Mouse (Mus musculus): ENCODE results near the gene Il17rd. TPM values are rescaled to one million over a fixed set of nuclear protein-coding genes. Genes with fewer than 3 reads are reported as not detected.

Il17rd gene
- polyA plus RNA-seq, 1 experiment: not detected

DNA sequence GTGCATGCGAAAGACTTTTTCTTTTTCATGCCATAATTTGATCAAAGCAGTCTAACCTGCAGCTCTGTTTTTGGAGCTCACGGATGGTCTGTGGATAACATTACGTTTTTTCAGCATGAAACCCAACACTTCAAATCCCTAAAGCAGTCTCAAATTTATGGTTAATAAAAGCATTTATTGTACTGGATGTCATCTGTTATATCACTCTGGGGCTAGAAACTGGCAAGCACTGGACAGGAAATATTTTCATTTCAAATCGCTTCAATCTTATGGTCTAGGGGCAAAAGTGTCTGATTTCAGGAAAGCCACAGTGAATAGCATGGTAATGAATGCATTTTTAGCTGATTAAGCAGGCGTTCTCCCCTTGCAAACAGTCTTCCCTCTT, 12.8 kb downstream of the Il17rd start:
- Histone ChIP-seq H3K27ac (ENCODE audit: insufficient read depth, low read depth, low read length) (no peak overlapping the region), H3K4me1 (ENCODE audit: control insufficient read depth, insufficient read depth, low read length) (peaks cover 8% of the 10 kb centered on the region), H3K4me3 (ENCODE audit: insufficient read depth, low read depth, low read length) (no peak overlapping the region)
- TF ChIP-seq CTCF (IDR thresholded peaks at IDR 0.05; ENCODE audit: insufficient read depth, low read depth, low read length): no peak
- no peak for TF ChIP-seq POLR2A (IDR thresholded peaks at IDR 0.05; ENCODE audit: insufficient read depth, low read depth, low read length)
- 88% methylated on average over 5 of the region's 5 CpGs for WGBS

DNA sequence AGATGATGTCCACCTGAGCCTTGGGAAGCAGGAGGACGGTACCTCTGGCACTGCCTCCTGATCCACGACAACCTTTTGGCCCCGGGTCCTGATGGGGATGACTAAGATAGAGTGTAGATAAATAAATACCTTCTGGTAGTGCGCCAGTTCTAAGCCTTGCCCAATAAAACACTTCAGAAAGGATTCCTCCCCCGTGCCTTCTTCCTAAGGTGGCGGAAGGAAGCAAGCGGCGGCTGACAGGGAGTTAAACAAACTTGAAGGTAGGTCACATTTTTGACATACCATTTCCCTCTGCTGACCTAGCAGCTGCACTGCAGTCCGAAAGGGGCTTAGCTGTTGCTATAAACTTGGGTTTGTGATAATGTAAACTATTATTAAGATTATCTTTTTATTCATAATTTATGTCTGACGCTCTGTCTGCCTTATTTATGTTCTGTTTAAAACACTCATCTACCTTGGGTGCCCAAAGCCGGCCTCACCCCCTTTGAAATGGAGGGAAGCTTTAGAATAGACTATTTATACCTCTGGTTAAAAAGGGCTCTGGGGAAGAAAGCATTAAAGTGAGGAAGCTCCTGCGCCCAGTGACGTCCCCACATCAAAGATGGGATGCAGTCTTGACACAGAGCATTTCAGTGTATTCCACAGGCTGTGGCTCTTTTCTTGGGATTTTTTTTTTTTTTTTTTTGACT, 19.9 kb downstream of the Il17rd start:
- Histone ChIP-seq H3K4me1 (ENCODE audit: control insufficient read depth, insufficient read depth, low read length) (no peaks in the 10 kb centered on the region), H3K27ac (ENCODE audit: insufficient read depth, low read depth, low read length) (no peak overlapping the region), H3K4me3 (ENCODE audit: insufficient read depth, low read depth, low read length) (no peak overlapping the region)
- 82% methylated on average over 13 of the region's 13 CpGs for WGBS
- TF ChIP-seq CTCF (IDR thresholded peaks at IDR 0.05; ENCODE audit: insufficient read depth, low read depth, low read length): no peak
- TF ChIP-seq POLR2A (IDR thresholded peaks at IDR 0.05; ENCODE audit: insufficient read depth, low read depth, low read length): no peak

GRCm38 (mm10) chr14:27059224-27059558, 20.4 kb downstream of the Il17rd start:
- no peak overlapping the region for H3K27ac ChIP-seq (ENCODE audit: insufficient read depth, low read depth, low read length)
- H3K4me3 ChIP-seq (ENCODE audit: insufficient read depth, low read depth, low read length): no peak overlapping the region
- WGBS: 58% methylated on average over 8 of the region's 8 CpGs
- H3K4me1 ChIP-seq (ENCODE audit: control insufficient read depth, insufficient read depth, low read length): no peaks in the 10 kb centered on the region
- TF ChIP-seq CTCF (IDR thresholded peaks at IDR 0.05; ENCODE audit: insufficient read depth, low read depth, low read length) (no peak), POLR2A (IDR thresholded peaks at IDR 0.05; ENCODE audit: insufficient read depth, low read depth, low read length) (no peak)

DNA sequence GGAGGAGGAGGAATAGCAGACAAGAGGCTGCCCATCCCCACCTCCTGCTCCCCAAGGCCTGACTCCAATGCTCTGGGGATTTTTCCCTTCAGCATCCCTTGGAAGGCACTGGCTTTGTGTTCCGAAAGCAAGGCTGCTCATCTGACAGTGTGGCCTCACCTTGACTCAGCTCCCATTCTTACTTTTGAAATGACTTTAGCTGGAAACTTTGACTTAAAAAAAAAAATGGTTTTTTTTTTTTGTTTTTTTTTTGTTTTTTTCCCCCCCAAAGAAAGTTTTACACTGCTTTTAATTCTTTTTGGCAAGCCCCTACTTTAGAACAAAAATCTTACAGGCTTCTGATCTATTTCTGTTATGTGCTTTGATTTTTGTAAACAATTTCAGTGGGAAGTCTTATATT, 24.6 kb downstream of the Il17rd start:
- TF ChIP-seq CTCF (IDR thresholded peaks at IDR 0.05; ENCODE audit: insufficient read depth, low read depth, low read length): no peak
- TF ChIP-seq POLR2A (IDR thresholded peaks at IDR 0.05; ENCODE audit: insufficient read depth, low read depth, low read length): no peak
- 88% methylated on average over 1 of the region's 1 CpGs for WGBS
- Histone ChIP-seq H3K27ac (ENCODE audit: insufficient read depth, low read depth, low read length) (no peak overlapping the region), H3K4me3 (ENCODE audit: insufficient read depth, low read depth, low read length) (no peak overlapping the region), H3K4me1 (ENCODE audit: control insufficient read depth, insufficient read depth, low read length) (peaks cover 4% of the 10 kb centered on the region; the same call in 1 of the 2 replicates)

- 38% methylated on average over 9 of the region's 9 CpGs for WGBS
- peaks cover 6% of the 10 kb centered on the region; the same call in 1 of the 2 replicates for H3K4me1 ChIP-seq (ENCODE audit: control insufficient read depth, insufficient read depth, low read length)
- no peak overlapping the region for H3K4me3 ChIP-seq (ENCODE audit: insufficient read depth, low read depth, low read length)
- H3K27ac ChIP-seq (ENCODE audit: insufficient read depth, low read depth, low read length): no peak overlapping the region
- TF ChIP-seq POLR2A (IDR thresholded peaks at IDR 0.05; ENCODE audit: insufficient read depth, low read depth, low read length): no peak
- no peak for TF ChIP-seq CTCF (IDR thresholded peaks at IDR 0.05; ENCODE audit: insufficient read depth, low read depth, low read length)
Observed at GRCm38 (mm10) chr14:27066171-27066929, 27.6 kb downstream of the Il17rd start.

- Histone ChIP-seq H3K4me3 (ENCODE audit: insufficient read depth, low read depth, low read length) (no peak overlapping the region), H3K27ac (ENCODE audit: insufficient read depth, low read depth, low read length) (no peak overlapping the region), H3K4me1 (ENCODE audit: control insufficient read depth, insufficient read depth, low read length) (peaks cover 6% of the 10 kb centered on the region; the same call in 1 of the 2 replicates)
- 24% methylated on average over 6 of the region's 6 CpGs for WGBS
- TF ChIP-seq CTCF (IDR thresholded peaks at IDR 0.05; ENCODE audit: insufficient read depth, low read depth, low read length) (no peak), POLR2A (IDR thresholded peaks at IDR 0.05; ENCODE audit: insufficient read depth, low read depth, low read length) (no peak)
Observed at GRCm38 (mm10) chr14:27067866-27068271, 29.1 kb downstream of the Il17rd start.

DNA sequence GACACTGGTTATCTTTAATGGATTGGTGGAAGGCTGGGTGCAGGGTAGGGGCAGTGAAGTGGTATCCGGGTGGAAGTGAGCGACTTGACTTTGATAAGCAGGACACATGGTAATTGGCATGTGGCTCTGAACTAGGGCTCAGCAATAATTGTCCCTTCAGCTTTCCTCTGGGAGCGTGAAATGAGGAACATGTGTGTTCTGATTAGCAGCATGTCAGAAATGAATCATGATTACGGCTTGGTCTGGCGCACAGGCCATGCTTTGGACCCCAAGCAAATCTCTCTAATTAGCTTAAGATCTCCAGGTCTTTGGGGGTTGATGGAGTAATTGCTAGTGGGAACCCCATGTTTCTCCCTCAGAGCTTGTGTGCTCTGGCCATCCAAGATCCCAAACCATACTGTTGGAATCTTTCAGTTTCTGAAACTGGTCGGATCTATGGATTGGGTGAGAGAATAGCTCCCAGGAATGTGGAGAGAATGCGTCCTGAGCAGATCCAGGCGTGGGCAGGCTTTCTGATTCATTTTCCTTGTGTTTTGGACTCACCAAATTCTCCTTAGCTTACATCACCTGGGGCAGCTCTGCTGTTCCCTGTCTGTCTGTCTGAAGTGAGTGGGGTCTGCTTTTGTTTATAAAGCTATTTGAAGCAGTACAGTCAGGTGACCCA, 30.8 kb downstream of the Il17rd start:
- 82% methylated on average over 8 of the region's 8 CpGs for WGBS
- H3K27ac ChIP-seq (ENCODE audit: insufficient read depth, low read depth, low read length): no peak overlapping the region
- peaks cover 6% of the 10 kb centered on the region; the same call in 1 of the 2 replicates for H3K4me1 ChIP-seq (ENCODE audit: control insufficient read depth, insufficient read depth, low read length)
- H3K4me3 ChIP-seq (ENCODE audit: insufficient read depth, low read depth, low read length): no peak overlapping the region
- TF ChIP-seq CTCF (IDR thresholded peaks at IDR 0.05; ENCODE audit: insufficient read depth, low read depth, low read length) (no peak), POLR2A (IDR thresholded peaks at IDR 0.05; ENCODE audit: insufficient read depth, low read depth, low read length) (no peak)

GRCm38 (mm10) chr14:27070128-27070527, 31.4 kb downstream of the Il17rd start:
- 79% methylated on average over 3 of the region's 3 CpGs for WGBS
- TF ChIP-seq POLR2A (IDR thresholded peaks at IDR 0.05; ENCODE audit: insufficient read depth, low read depth, low read length) (no peak), CTCF (IDR thresholded peaks at IDR 0.05; ENCODE audit: insufficient read depth, low read depth, low read length) (no peak)

GRCm38 (mm10) chr14:27070758-27071157, 32.0 kb downstream of the Il17rd start:
- Histone ChIP-seq H3K4me1 (ENCODE audit: control insufficient read depth, insufficient read depth, low read length) (peaks cover 6% of the 10 kb centered on the region; the same call in 1 of the 2 replicates), H3K27ac (ENCODE audit: insufficient read depth, low read depth, low read length) (no peak overlapping the region), H3K4me3 (ENCODE audit: insufficient read depth, low read depth, low read length) (no peak overlapping the region)
- no peak for TF ChIP-seq POLR2A (IDR thresholded peaks at IDR 0.05; ENCODE audit: insufficient read depth, low read depth, low read length)
- TF ChIP-seq CTCF (IDR thresholded peaks at IDR 0.05; ENCODE audit: insufficient read depth, low read depth, low read length): no peak
- 53% methylated on average over 9 of the region's 9 CpGs for WGBS

More at GRCm38 (mm10) chr14:27070128-27070527, 31.4 kb downstream of the Il17rd start:
- no peak overlapping the region for H3K27ac ChIP-seq (ENCODE audit: insufficient read depth, low read depth, low read length)
- peaks cover 6% of the 10 kb centered on the region; the same call in 1 of the 2 replicates for H3K4me1 ChIP-seq (ENCODE audit: control insufficient read depth, insufficient read depth, low read length)
- no peak overlapping the region for H3K4me3 ChIP-seq (ENCODE audit: insufficient read depth, low read depth, low read length)

Measured in olfactory bulb, adult 2 months (tissue).